Mouse (Mus musculus) left cerebral cortex, postnatal 36 days (tissue): ENCODE measurements at regions not wholly inside any gene's neighbourhood (a gene's known extent, or its start where the extent isn't known, plus 50 kb on each side); places are given as distances from the start of the nearest gene placed in this dataset.

ENCODE experiments used
- DNase-seq, 2 experiments: peaks; one replicate each; pipeline ENCODE4 v3.0.0; 2021 to 2022; ENCODE audit warnings: low spot score in 2 of 2, mixed read lengths in 1 of 2
- intact Hi-C: fragments of 180-260 bp; cut with DNase I; formaldehyde crosslinking; loops from one replicate; pipeline ENCODE4 v1.15.1; 2025

DNA sequence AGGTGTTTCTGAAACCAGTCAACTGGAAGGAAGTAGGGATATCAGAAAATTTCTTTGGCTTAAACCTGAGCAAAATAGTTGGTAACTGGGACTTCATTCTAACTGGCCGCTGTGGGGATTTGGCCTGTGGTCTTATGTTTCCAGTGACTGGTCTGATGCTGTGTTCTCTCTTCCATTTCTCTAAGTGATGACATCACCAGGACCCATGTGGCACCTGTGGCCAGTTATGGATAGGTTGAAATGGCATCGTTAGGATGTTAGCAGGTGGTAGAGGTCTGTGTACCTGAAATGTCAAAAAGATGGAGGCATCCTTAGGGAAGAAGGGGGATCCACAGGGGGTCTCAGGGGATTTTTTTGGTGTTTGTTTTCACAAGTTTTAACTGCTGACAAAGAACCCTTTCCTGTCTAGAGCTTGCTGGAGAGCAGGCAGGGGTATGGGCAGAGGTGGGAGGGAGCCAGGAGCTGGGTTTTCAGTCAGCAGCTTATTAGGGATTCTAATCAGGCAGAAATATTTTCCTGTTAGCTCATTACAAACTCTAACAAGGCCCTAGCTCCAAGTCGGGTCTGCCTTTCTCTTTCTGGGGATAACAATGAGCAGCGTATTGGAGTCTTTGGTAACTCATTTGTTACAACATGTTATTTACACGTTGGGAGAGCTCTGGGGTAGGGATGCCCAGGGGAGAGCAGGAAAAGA is 170.2 kb downstream of the Adck1 start:
- DNase-seq, result no peak
- intact Hi-C loops, result no loop called here

- no peak for DNase-seq
- intact Hi-C loops, result no loop called here
These were observed 172.1 kb downstream of the Adck1 start for GRCm38 (mm10) chr12:88532261-88532973.

GRCm38 (mm10) chr12:88551856-88552255 is 170.8 kb upstream of the Nrxn3 start:
- no peak for DNase-seq
- intact Hi-C loops, result no loop called here

GRCm38 (mm10) chr12:88555475-88555874 is 167.2 kb upstream of the Nrxn3 start:
- intact Hi-C loops, result no loop called here
- no peak for DNase-seq

GRCm38 (mm10) chr12:88558036-88558435 is 164.6 kb upstream of the Nrxn3 start:
- no peak for DNase-seq
- intact Hi-C loops, result no loop called here

GRCm38 (mm10) chr12:88579974-88580373 is 142.7 kb upstream of the Nrxn3 start:
- intact Hi-C loops, result loop anchor here (5.0 kb wide), 1 partner anchor 173 kb away; no protein-coding TSS in a partner anchor
- DNase-seq, result peak; percentile 9 to 29

DNA sequence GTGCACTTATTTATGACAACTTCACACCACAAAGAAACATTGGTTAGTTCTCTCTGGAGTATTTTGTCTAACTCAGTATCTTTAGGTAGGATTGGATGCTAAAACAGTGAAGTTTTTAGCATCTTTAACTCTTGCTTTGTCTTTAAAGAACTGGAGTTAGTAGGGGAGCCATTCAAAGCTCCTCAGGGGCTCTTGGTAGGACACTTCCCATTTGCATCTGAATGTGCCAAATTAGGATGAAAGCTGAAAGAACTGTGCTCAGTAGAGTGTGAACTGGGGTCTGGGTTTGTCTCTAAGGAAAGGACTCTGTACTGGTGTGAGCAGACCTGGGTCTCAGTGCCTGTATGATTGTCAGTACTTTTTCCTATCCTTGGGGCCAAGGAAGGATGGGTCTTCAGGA is 116.7 kb upstream of the Nrxn3 start:
- no peak for DNase-seq
- intact Hi-C loops, result no loop called here

DNA sequence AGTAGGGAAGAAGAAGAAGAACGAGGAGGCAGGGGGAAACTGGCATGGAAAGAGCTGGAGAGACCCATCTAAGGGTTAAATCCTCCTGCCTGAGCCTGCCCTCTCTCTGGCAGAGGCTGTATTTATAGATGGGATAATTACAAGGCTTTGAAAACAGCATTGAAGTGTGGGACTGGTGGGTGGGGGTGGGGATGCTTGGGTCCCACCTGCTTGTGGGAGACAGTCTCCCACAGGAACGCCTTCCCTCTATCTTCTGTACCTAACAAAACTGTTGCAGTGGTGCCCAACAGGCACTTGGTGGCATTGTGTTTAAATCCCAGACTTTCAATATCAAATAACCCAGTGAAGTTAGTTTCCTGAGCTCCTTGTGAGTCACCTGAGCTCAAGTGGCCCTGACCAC is 102.6 kb upstream of the Nrxn3 start:
- intact Hi-C loops, result no loop called here
- no peak for DNase-seq

- intact Hi-C loops, result no loop called here
- no peak for DNase-seq
These were observed 78.4 kb upstream of the Nrxn3 start for GRCm38 (mm10) chr12:88644281-88644680.

DNA sequence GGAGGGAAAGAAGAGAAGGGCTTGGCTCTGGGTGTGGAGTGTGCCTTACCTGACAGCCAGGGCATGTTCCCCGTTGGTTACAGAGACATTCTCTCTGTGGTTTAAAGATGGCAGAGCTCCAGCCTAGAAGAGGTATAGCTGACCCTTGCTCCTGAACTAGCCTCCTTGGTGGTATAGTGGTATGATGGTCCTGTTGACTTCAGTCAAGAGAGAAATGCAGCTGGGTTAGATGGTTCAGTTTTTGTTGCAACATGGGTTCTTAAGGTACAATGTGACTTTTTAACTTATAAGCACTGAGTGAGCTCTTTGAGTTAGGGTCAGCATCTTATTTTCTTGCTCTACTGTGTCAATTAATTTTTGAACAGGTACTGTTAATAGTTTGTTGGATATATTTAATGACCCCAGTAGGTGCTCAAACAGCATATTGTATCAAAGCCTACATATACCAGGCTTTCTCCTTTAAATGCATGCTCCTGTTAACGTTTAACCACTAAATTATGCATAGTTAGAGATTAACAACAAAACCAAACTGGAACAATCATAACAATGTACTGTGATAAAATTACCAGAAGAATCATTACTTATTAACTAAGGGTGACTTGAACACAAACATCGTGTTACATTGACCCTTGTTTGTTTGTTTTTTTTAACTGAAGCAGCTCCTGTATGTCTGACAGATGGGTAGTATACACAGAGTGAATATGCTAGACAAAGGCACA is 70.5 kb upstream of the Nrxn3 start:
- DNase-seq, result no peak
- intact Hi-C loops, result no loop called here
